Mouse (Mus musculus) lung, embryonic 16.5 days (tissue): ENCODE data around the gene Pip4p1. TPM values are rescaled to one million over a fixed set of nuclear protein-coding genes. Genes with fewer than 3 reads are reported as not detected.
"Not testable (repeated sequence)": the region's sequence is repeated elsewhere in the genome, so short reads cannot be mapped to it uniquely, and the experiment has no call there.

Experiments used
- ATAC-seq: fragments of 200-750 bp; cut with Nextera tagmentation; 2 replicates; pipeline ENCODE4 v1.8.0; 2017; ENCODE audit warnings: low read depth, mild to moderate bottlenecking, moderate library complexity
- H3K27ac ChIP-seq: fragments of 300-500 bp; sonication (generic); 2 replicates; pipeline ENCODE4 v1.5.1; 2014; ENCODE audit warnings: mild to moderate bottlenecking, control low read depth, low read length
- H3K27me3 ChIP-seq: fragments of 300-500 bp; sonication (generic); 2 replicates; pipeline ENCODE4 v1.6.1; 2014; ENCODE audit warnings: low read depth, low read length, mixed read lengths; ENCODE audit not compliant: control insufficient read depth, insufficient read depth
- H3K36me3 ChIP-seq: fragments of 300-500 bp; sonication (generic); 2 replicates; pipeline ENCODE4 v1.6.1; 2014; ENCODE audit warnings: low read length; ENCODE audit not compliant: control insufficient read depth, insufficient read depth
- H3K4me1 ChIP-seq: fragments of 300-500 bp; sonication (generic); replicated peaks from 2 replicates; pipeline ENCODE4 v1.6.1; 2014; ENCODE audit warnings: low read length, mixed read lengths; ENCODE audit not compliant: control insufficient read depth, insufficient read depth
- H3K4me2 ChIP-seq: fragments of 300-500 bp; sonication (generic); 2 replicates; pipeline ENCODE4 v1.6.1; 2014; ENCODE audit warnings: low read depth, low read length, control low read depth
- H3K4me3 ChIP-seq: fragments of 300-500 bp; sonication (generic); 2 replicates; pipeline ENCODE4 v1.5.1; 2014; ENCODE audit warnings: mild to moderate bottlenecking, low read length, control low read depth
- H3K9ac ChIP-seq: fragments of 300-500 bp; sonication (generic); 2 replicates; pipeline ENCODE4 v1.6.1; 2014; ENCODE audit warnings: low read length, control low read depth
- H3K9me3 ChIP-seq: fragments of 300-500 bp; sonication (generic); 2 replicates; pipeline ENCODE4 v1.6.1; 2016; ENCODE audit warnings: low read length; ENCODE audit not compliant: control insufficient read depth
- WGBS: fragments of 180-500 bp; shearing (Covaris S2); extraction: QIAGEN DNeasy Blood & Tissue Kit; methylation state at CpG from one replicate; pipeline ENCODE4 v1.1.7; 2014; 5-methylcytosine and 5-hydroxymethylcytosine counted together
- polyA plus RNA-seq: library from polyadenylated mRNA; unstranded; fragments of >200 nt; fragmentation: Nextera tagmentation; extraction: Ambion mirVana; gene quantifications from 2 replicates; pipeline ENCODE4 v1.2.1, GENCODE M21; 2015

Gene Pip4p1
- polyA plus RNA-seq, 1 experiment from 2014 or later, result 47.1 TPM

DNA sequence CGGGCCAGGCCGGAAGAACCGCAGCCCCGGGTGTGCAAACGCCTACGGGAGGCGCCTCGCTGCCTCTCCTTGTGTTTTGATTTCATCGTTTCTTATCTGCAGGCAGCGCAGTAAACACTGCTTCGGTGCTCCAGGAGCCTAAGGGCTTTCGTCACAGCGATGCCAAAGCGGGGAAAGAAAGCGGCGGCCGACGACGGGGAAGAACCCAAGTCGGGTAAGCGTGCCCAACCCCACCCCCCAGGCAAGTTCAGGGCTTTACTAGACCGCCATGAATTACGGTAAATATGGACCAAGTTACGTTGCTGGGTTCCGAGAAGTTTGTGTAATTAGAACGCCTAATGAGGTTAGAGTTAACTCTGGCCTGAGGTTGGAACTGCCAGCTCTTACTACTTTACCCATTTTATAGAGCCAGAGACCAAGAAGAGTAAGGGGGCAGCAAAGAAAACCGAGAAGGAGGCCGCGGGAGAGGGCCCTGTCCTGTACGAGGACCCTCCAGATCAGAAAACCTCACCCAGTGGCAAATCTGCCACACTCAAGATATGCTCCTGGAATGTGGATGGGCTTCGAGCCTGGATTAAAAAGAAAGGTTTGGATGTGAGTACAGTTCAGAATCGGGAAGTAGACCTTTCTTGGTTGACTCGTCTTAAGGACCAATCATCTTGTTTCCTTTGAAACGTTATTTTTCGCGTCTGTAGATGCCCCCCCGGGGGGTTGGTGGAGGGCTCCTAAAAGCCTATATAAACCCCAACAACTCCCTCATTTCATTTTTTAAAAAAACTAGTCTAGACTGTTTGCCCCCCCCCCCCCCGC is 5.3 kb downstream of the Pip4p1 start:
- Histone ChIP-seq H3K36me3 (peaks cover 22% of the 10 kb centered on the region), H3K9ac (peak overlapping the region; percentile 85), H3K27ac (peak overlapping the region; percentile 94), H3K4me1 (peaks cover 20% of the 10 kb centered on the region), H3K4me3 (peak overlapping the region; percentile 88), H3K4me2 (peak overlapping the region; percentile 89), H3K27me3 (no peaks in the 10 kb centered on the region), H3K9me3 (no peaks in the 10 kb centered on the region)
- peak; percentile 39; the same call in 1 of the 2 replicates for ATAC-seq
- under 1% methylated on average over 38 of the region's 38 CpGs for WGBS

DNA sequence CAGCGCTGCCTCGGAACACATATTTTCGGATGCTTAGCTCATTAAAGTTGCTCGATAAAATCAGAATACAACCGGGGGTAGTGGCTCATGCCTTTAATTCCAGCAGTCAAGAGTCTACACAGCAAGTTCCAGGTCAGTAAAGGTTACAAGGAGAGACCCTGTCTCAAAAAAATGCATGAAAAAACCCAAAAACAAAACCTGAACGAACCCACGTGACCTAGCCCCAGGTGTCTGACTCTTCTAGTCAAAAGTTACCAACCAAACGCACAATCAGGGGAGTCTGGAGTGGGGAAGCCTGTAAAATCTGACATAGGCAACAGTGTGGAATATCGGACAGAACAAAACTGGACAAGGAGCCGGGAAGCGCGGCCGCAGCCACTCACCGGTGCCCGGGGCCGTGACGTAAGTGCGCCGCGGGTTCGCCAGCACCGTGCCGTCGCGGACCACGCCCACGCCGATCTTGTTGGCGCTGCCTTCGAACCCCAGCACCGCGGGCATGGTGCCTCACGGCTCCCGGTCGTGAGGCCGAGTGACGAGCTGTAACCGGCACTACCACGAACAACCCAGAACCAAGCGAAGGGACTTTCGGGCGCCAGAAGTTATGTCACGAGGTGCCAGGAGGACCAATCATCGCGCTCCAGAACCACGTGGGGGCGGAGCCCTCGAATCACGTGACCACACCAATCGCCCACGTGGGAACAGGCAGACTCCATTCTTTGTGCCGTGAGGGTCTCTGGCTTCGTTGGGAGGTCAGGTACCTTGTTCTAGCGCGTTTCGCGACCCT is 6.2 kb downstream of the Pip4p1 start, which contains the start of the genes Osgep and Apex1:
Osgep (minus strand) TSS at position 613 of the 784 bp plus-strand sequence.
Apex1 (plus strand) TSS at position 688 of the 784 bp plus-strand sequence.
- peak within 1 kb of the TSS; percentile 85 for H3K9ac ChIP-seq
- peak; percentile 95 for ATAC-seq

DNA sequence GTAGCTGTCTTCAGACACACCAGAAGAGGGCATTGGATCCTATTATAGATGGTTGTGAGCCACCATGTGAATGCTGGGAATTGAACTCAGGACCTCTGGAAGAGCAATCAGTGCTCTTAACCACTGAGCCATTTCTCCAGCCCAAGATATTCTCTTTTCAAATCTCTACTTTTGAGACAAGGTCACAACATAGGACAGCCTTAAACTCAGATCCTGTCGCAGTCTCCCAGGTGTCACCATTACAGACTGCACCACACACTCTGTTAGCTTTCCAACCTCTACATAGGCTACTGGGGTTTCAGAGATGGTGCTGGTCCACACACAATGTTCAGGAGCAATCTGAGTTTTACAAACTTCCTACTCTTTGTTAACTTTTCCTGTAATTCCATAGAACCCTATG is 7.2 kb downstream of the Pip4p1 start:
- H3K4me1 ChIP-seq, result peaks cover 12% of the 10 kb centered on the region
- WGBS, result 71% methylated on average over 1 of the region's 1 CpGs
- peak overlapping the region; percentile 89 for H3K4me2 ChIP-seq
- H3K36me3 ChIP-seq, result peaks cover 13% of the 10 kb centered on the region
- peak overlapping the region; percentile 85 for H3K9ac ChIP-seq
- H3K9me3 ChIP-seq, ATAC-seq, H3K27ac ChIP-seq, H3K27me3 ChIP-seq: not testable (repeated sequence)
- H3K4me3 ChIP-seq, result peak overlapping the region; percentile 88

More for the DNA sequence above, 6.2 kb downstream of the Pip4p1 start, which contains the start of the genes Osgep and Apex1:
- Histone ChIP-seq H3K4me2 (peak within 1 kb of the TSS; percentile 89), H3K27ac (peak within 1 kb of the TSS; percentile 94), H3K36me3 (peaks cover 22% of the 10 kb centered on the region), H3K4me1 (peaks cover 13% of the 10 kb centered on the region), H3K4me3 (peak within 1 kb of the TSS; percentile 88), H3K9me3 (no peaks in the 10 kb centered on the region), H3K27me3 (no peaks in the 10 kb centered on the region)
- whole genome bisulfite sequencing, result under 1% methylated on average over 57 of the region's 57 CpGs

DNA sequence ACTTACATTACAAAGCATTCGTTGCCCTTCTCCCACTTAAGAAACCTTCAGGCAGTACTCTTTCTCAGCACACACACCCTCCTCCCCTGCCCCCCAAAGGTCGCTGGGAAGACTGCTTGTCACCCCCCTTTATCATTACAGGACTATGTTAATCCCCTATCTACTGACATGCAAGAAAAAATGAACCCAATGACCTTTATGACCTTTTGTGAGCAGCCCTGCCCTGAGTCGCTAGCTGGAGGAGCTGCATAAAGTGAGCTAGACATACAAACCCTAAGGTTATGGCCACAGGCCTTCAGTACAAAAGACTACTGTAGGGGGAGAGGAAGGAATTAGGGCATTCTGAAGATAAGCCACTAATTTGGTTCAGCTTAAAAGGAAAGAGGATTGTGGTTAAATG is 19.3 kb downstream of the Pip4p1 start:
- WGBS, result 45% methylated on average over 3 of the region's 3 CpGs
- Histone ChIP-seq H3K27me3 (no peaks in the 10 kb centered on the region), H3K9ac (no peak overlapping the region), H3K4me1 (no peaks in the 10 kb centered on the region), H3K4me3 (no peak overlapping the region), H3K9me3 (no peaks in the 10 kb centered on the region), H3K4me2 (no peak overlapping the region), H3K27ac (no peak overlapping the region), H3K36me3 (peaks cover 24% of the 10 kb centered on the region)
- ATAC-seq, result no peak

DNA sequence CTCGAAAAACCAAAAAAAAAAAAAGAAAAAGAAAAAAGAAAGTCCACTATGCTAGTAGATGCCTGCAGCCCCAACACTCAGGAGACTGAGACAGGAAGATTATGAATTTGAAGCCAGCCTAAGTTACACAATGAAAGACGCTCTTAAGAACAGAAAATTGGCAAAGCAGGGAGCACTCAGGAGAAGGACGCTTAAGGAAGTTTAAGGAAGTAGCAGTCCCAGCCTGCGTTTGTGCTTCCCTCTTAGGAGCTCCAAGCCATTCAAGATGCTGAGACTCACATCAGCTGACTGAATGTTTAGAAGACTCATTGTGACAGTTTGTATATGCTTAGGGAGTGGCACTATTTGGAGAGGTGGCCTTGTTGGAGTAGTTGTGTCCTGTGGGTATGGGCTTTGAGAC is 22.5 kb downstream of the Pip4p1 start:
- H3K27ac ChIP-seq, result no peak overlapping the region
- H3K36me3 ChIP-seq, result peaks cover 4% of the 10 kb centered on the region; the same call in 1 of the 2 replicates
- ATAC-seq, result no peak
- H3K9ac ChIP-seq, result no peak overlapping the region
- no peak overlapping the region for H3K4me2 ChIP-seq
- peaks cover 7% of the 10 kb centered on the region; the same call in 1 of the 2 replicates for H3K4me1 ChIP-seq
- H3K4me3 ChIP-seq, result no peak overlapping the region
- no peaks in the 10 kb centered on the region for H3K9me3 ChIP-seq
- WGBS, result 46% methylated on average over 4 of the region's 4 CpGs
- H3K27me3 ChIP-seq, result no peaks in the 10 kb centered on the region

DNA sequence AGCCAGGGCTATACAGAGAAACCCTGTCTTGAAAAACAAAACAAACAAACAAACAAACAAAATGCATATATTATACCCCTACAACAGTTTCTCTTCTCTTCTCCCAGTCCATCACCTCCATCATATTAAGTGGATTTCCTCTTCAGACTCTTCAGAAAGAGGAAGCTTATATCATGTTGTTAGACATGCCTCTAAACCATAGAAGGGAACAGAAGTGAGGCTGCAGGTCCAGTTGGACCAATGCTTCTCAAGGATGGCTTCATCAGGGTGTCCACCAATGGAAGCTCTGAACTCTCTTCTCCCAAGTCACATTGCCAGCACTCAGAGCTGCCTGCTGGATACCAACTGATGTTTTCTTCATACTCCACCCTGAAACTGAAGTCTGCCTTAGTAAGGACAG is 25.3 kb downstream of the Pip4p1 start:
- H3K9ac ChIP-seq, H3K4me2 ChIP-seq, H3K27me3 ChIP-seq, H3K36me3 ChIP-seq, H3K27ac ChIP-seq, H3K4me1 ChIP-seq, ATAC-seq, H3K9me3 ChIP-seq, H3K4me3 ChIP-seq: not testable (repeated sequence)

DNA sequence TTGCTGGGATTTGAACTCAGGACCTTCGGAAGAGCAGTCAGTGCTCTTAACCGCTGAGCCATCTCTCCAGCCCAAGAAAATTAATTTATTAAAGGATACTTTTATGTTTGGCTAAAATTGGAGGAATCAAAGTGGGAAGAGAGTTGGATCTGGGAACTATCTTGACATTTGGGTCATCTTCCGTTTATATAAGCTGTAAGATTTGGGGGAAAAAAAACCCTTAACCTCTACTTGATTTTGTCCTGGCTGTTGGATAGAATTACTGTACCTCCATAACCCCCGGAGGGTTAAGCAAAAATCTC is 25.9 kb downstream of the Pip4p1 start:
- WGBS, result 85% methylated on average over 4 of the region's 4 CpGs
- Histone ChIP-seq H3K9me3 (no peaks in the 10 kb centered on the region), H3K36me3 (no peaks in the 10 kb centered on the region), H3K4me2 (no peak overlapping the region), H3K27me3 (no peaks in the 10 kb centered on the region), H3K9ac (no peak overlapping the region), H3K4me1 (peaks cover 7% of the 10 kb centered on the region; the same call in 1 of the 2 replicates), H3K4me3 (no peak overlapping the region), H3K27ac (no peak overlapping the region)
- no peak for ATAC-seq

DNA sequence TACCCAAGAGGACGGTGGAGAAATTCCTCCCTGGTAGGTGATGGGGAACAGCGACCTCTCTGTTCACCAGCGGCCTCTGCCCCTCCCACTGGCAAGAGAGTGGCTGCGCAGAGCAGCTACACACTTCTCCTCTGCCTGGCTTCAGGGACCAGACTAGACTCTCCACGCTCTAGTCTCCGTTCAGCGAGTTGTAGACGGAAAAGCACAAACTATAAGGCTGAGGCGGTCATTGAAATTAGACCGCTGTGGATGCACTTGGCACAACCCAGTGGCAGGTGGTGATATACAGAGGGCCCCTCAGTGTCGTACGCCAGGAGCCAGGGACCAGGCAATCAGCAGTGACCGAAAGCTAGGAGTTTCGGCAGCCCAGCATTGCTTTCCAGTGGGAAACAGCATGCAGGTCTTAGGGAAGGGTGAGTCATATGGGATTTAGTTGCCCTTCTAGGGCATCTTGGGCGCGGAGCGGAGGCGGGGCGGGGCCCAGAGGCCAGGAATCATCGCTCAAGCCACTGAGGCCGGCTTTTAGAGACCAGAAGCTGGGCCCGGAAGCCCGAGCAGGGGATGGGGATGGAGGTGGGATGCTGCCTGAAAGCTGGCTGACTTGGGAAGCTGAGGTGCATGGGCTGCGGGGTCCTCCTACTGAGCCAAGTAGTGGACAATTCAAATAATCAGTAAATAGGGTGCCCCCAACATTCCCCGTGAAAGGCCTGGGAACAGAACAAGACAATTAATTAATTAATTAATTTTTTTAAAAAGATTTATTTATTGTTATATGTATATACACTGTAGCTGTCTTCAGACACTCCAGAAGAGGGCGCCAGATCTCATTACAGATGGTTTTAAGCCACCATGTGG is 26.5 kb downstream of the Pip4p1 start:
- H3K9me3 ChIP-seq, result no peaks in the 10 kb centered on the region
- peak; percentile 83 for ATAC-seq
- H3K27ac ChIP-seq, result no peak overlapping the region
- H3K27me3 ChIP-seq, result no peaks in the 10 kb centered on the region
- peak overlapping the region; percentile 62 for H3K9ac ChIP-seq
- peaks cover 7% of the 10 kb centered on the region; the same call in 1 of the 2 replicates for H3K4me1 ChIP-seq
- WGBS, result 4% methylated on average over 26 of the region's 26 CpGs
- no peaks in the 10 kb centered on the region for H3K36me3 ChIP-seq
- peak overlapping the region; percentile 80 for H3K4me2 ChIP-seq
- H3K4me3 ChIP-seq, result peak overlapping the region; percentile 49
